Mouse (Mus musculus) small intestine, adult 2 months (tissue): Measurements from ENCODE around the gene Ndufb6.

Experiments used
- CTCF ChIP-seq: fragments of 200-500 bp; IDR thresholded peaks from 2 replicates; pipeline ENCODE4 v1.5.1; 2012; ENCODE audit warnings: low read depth, mild to moderate bottlenecking, control low read depth, inconsistent platforms, low read length, moderate library complexity, mixed read lengths; ENCODE audit not compliant: insufficient replicate concordance, insufficient read length; ENCODE audit errors: extremely low read depth
- POLR2A ChIP-seq: fragments of 200-500 bp; IDR thresholded peaks from 2 replicates; pipeline ENCODE4 v1.6.1; 2012; ENCODE audit warnings: low read depth, mild to moderate bottlenecking, control low read depth, inconsistent platforms, low read length, moderate library complexity

DNA sequence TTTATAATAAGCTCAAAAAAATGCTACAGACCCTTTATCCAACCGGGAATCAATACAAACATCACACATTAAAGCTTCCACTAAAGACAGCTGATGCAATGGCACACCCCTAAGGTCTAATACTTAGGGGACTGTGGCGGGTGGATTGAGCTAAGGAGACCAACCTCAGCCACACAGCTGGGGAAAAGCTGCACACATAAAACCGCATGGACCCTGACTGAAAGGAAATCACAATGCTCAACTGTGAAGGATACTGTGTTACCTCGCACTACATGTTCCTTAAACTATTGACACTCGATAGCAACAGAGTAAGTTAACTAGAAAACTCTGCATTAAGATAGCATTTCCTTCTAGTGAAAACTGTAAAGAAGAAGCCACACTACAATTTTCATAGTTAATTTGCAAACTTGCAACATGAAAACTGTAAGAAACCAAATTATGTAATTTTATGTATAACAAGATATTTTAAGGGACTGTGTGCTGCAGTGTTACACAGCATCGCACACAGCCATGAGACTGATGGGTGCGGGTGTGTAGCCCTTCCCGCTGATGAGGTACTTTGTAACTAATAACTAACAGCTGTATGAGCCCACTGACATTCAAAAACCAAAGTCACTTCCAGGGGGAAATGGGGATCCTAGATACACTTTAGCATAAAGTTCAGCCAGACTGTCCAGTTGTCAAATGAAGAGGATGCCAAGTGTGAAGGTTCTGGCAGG, 24.7 kb downstream of the Ndufb6 start:
- TF ChIP-seq POLR2A: no peak
- TF ChIP-seq CTCF: no peak
